Mouse (Mus musculus) heart, postnatal 36 days (tissue): ENCODE data around the gene Hes3. TPM values are rescaled to one million over a fixed set of nuclear protein-coding genes. Genes with fewer than 3 reads are reported as not detected.

Source experiments
- DNase-seq, 2 experiments: peaks; one replicate each; pipeline ENCODE4 v3.0.0; 2021 to 2022
- intact Hi-C: fragments of 180-260 bp; cut with DNase I; formaldehyde crosslinking; loops from one replicate; pipeline ENCODE4 v1.15.1; 2025
- total RNA-seq, 2 experiments: library from RNA; stranded (reverse); gene quantifications; 2 replicates each; pipeline ENCODE4 v1.2.3; 2021

Hes3 gene
- total RNA-seq, 2 experiments from 2014 or later: not detected

DNA sequence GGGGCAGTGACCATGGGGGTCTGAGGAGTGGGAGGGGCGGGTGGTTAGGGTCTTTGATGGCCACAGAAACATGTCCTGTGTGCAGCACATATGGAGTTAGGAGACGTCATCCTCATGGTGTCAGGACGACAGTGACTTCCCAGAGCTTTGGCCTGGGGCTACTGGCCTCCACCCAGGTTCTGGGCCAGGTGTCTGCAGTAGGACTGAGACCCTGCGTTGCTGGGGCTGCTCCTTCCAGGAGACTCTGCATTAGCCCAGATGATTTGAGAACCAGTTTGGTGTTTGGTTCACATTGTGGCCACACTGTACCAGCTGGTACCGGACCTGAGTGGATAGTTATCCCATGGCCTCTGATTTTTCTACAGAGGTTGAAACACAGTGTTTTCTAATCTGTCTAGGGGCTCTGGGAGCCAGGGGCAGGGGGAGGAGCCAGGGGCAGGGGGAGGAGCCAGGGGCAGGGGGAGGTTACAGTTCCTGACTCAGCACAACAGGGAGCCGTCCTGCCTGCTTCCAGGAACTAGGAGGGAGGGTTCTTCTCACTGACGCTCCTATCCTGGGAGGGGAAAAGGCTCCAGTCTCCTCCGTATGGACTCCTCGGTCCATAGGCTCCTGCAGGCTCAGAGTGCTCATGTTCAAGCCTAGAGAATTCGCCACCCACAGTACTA is 27.8 kb downstream of the Hes3 start:
- intact Hi-C loops: no loop called here
- DNase-seq: no peak

DNA sequence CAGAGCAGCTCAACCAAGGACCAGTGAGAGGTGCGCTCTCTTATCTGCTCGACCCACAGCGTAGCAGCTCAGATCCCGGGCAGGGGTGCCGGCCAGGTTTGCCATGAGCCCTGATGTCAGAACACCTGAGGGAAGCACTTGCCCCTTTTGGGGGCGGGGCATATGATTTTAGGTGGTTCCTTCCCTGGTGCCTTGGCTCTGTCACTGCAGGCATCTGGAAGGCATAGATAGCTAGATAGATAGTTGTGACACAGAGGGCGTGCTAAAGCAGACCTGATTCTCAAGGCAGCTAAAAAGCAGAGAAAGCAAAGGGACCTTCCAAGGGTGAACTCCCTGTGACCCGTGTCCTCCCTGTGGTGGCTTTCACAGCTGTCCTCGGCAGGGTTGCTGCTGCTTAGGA is 28.4 kb downstream of the Hes3 start:
- intact Hi-C loops: no loop called here
- DNase-seq: no peak

GRCm38 (mm10) chr4:152262187-152262586 is 29.3 kb downstream of the Hes3 start:
- intact Hi-C loops: no loop called here
- DNase-seq: peak in 1 of 2 experiments; percentile 33

- no peak for DNase-seq
- intact Hi-C loops: no loop called here
Observed at GRCm38 (mm10) chr4:152260451-152260850, 31.0 kb downstream of the Hes3 start.

DNA sequence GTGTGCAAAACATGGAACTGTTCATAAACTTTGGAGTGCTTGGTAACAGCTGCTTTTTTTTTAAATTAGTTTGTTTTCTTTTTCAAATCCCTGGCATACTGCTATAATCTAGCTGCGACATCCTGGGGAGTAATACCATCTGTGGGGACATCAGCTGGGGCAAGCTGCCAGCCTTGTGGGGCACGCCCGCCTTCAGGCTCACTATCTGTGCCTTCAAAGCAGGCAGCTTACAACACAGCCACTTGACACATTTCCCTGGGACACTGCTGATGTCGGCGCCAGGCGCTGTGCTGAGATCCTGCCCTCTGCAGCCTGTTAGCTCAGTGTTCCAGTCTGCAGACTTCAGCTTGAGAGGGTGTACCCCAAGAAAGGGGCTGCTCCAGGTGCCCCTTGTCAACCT is 34.4 kb downstream of the Hes3 start:
- intact Hi-C loops: loop anchor here (1.0 kb wide), 1 partner anchor 11 kb away; no protein-coding TSS in a partner anchor

DNA sequence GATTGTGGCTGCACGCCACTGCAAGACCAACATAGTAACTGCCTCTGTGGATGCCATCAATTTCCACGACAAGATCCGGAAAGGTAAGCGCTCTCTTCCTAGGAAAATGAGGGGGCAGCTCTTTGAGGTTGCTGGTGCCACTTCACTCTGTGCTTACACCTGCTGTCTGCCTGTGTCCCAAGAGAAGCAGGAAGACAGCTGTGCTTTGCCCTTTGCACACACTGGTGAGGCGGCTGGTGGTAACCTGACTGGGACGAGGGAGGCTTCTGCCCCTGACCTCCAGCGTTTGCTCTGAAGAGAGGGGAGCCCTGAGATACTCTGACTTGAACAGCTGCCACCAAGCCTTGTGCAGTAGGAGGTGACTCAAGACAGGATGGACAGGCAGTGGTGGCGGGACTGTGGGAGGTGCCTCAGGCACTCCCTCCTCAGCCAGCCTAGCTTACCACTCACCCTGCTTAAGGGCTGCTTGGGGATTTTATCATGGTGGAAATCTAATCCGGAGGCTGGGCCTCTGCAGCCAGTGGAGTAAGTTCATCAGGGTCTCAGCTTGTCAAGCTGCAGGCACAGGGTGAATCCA is 38.2 kb downstream of the Hes3 start:
- no peak for DNase-seq
- intact Hi-C loops: no loop called here

More for the DNA sequence above, 34.4 kb downstream of the Hes3 start:
- peak; percentile 73 to 75 for DNase-seq

DNA sequence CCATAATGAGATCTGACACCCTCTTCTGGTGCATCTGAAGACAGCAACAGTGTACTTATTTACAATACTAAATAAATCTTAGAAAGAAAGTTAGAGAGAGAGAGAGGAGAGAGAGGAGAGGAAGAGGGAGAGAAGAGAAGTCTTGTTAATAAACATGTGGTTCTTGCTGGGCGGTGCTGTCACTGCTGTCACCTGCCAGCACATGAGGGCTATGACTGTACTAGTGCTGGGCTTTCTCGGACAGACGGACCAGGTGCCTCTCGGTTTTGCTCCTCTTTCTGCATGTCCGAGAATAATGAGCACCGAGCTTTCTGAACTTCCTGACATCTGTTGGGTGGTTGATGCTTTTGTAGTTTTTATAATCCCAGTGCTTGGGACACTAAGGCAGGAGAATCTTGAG is 40.8 kb downstream of the Hes3 start:
- no peak for DNase-seq
- intact Hi-C loops: no loop called here

- DNase-seq: no peak
- intact Hi-C loops: no loop called here
Observed at GRCm38 (mm10) chr4:152247195-152247594, 44.3 kb downstream of the Hes3 start.

GRCm38 (mm10) chr4:152246011-152246410 is 45.5 kb downstream of the Hes3 start:
- intact Hi-C loops: no loop called here
- DNase-seq: no peak

DNA sequence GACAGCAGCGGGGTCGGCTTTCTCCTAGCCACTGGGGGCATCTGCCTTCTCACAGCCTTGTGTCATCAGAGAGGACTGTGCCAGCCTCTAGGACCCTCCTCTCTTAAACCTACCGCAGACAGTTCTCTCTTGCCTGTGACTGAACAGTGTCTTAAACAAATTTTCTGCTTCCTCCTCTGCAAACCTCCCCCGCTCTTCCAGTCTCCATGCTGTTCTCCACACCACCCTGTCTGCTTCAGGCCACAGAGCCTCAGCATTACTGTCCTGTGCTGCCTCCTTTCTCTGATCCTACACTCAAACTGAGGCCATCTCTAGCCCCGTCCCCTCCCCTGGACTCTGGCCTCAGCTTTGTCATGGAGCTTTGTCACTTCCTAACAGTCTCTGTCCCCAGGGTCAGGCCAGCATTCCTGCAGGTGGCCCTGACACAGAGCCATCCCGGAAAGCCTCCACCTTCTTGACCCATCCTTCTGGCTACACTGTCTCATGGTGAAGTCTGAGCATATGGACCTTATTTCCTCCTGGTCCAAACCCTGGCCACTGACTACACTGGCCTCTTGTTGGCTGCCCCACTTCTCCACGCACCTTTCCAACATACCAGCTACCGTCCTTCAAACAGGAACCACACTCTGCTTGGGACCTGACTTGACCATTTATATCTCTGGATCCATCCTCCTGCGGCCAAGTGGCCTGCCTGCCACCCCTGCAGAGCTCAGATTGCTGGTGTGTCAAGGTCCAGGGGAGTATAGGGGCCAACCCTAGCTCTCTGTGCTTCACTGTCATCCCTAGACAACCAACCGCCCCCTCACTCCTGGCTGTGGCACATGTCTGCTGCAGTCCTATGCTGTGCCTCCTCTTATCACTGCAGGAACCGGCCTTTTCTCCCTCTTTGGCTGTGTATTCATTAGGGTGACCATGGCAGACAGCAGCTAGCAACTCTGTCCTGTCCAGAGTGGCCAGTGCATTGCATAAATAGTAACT is 46.6 kb downstream of the Hes3 start:
- DNase-seq: no peak
- intact Hi-C loops: no loop called here

GRCm38 (mm10) chr4:152243969-152244368 is 47.5 kb downstream of the Hes3 start:
- intact Hi-C loops: no loop called here
- DNase-seq: no peak

DNA sequence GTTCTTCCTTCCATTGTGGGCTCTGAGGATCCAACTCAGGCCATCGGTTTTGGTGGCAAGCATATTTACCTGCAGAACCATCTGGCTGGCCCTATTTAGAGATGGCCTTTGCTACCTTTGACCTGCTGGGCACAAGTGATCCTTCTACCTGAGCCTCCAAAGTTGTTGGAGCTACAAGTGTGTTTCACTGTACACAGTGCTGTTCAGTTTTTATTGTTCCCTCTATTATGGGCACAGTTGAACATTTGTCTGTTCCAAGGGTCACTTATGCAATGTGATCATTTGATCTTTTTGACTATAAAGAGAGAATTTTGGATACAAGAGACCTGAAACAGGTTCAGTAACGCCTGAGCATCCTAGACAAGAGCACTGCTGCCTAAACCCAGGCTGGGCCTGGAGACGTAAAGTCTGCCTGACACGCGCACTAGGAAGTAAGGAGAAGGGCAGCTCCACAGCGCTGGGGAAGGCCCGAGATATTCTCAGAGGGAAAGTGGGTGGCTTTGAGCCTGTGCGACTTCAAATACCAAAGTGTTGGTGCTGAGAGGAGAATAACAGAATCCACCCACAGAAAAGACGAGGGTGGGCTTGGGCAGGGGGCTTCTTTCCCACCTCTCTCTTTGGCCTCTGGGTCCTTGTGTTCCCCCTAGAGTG is 48.1 kb downstream of the Hes3 start:
- intact Hi-C loops: no loop called here
- DNase-seq: no peak

- DNase-seq: no peak
- intact Hi-C loops: no loop called here
Observed at GRCm38 (mm10) chr4:152239974-152240373, 51.5 kb downstream of the Hes3 start.

Other genes with a start within 250 kb of the Hes3 start
- gene Plekhg5, start 219.2 kb downstream of the Hes3 start, total RNA-seq: 10 to 100 TPM; 14.9 to 21.9 TPM
- 1 to 10 TPM in 1 of 2 experiments, under 1 TPM in 1; 0.81 to 3.2 TPM for gene Tnfrsf25, start 175.7 kb downstream of the Hes3 start, total RNA-seq
- 1 to 10 TPM; 1.8 to 2.7 TPM for gene Espn, start 139.3 kb downstream of the Hes3 start, total RNA-seq
- not detected for gene Hes2, start 132.8 kb downstream of the Hes3 start, total RNA-seq
- 10 to 100 TPM; 58.7 to 59.1 TPM for gene Acot7, start 113.5 kb downstream of the Hes3 start, total RNA-seq
- 10 to 100 TPM; 10.7 to 14.0 TPM for gene Gpr153, start 17.4 kb downstream of the Hes3 start, total RNA-seq
- gene Icmt, start 5.6 kb upstream of the Hes3 start, total RNA-seq: 10 to 100 TPM; 25.4 to 25.8 TPM
- gene Rnf207, start 27.3 kb upstream of the Hes3 start, total RNA-seq: 10 to 100 TPM; 50.2 to 68.0 TPM
- 100 to 1,000 TPM; 276 to 293 TPM for gene Rpl22, start 34.1 kb upstream of the Hes3 start, total RNA-seq
- gene Chd5, start 47.0 kb upstream of the Hes3 start, total RNA-seq: under 1 TPM; 0.16 to 0.58 TPM
- gene Nphp4, start 185.0 kb upstream of the Hes3 start, total RNA-seq: under 1 TPM; 0.89 to 1.00 TPM
- 1 to 10 TPM; 1.3 to 2.1 TPM for gene Kcnab2, start 186.2 kb upstream of the Hes3 start, total RNA-seq